Mouse (Mus musculus): ENCODE data around the gene Kif22.
A peak's percentile ranks its signal among the peaks of the same experiment; 100 is the strongest.

Kif22 gene

GRCm38 (mm10) chr7:127031244-127031643 lies 11.0 kb downstream of the Kif22 start:
- DNase-seq (ENCODE audit: low spot score in 2 of 2) = peak in 1 of 2 experiments; percentile 22

- DNase-seq (ENCODE audit: low spot score in 2 of 2) = no peak
These were observed 12.1 kb downstream of the Kif22 start for GRCm38 (mm10) chr7:127030172-127030571.

GRCm38 (mm10) chr7:127027885-127028284 lies 14.4 kb downstream of the Kif22 start:
- DNase-seq (ENCODE audit: low spot score in 2 of 2) = peak in 1 of 2 experiments; percentile 56

GRCm38 (mm10) chr7:127026984-127027726 lies 15.1 kb downstream of the Kif22 start, which contains the start of gene Maz:
Gene Maz (minus strand): TSS chr7:127027037.
- DNase-seq (ENCODE audit: low spot score in 2 of 2) = peak; percentile 100

GRCm38 (mm10) chr7:127026616-127026983 lies 15.7 kb downstream of the Kif22 start:
- DNase-seq (ENCODE audit: low spot score in 2 of 2) = no peak

GRCm38 (mm10) chr7:127026161-127026600 lies 16.1 kb downstream of the Kif22 start:
- DNase-seq (ENCODE audit: low spot score in 2 of 2) = peak; percentile 75 to 78

- DNase-seq (ENCODE audit: low spot score in 2 of 2) = peak; percentile 57 to 66
These were observed 16.6 kb downstream of the Kif22 start for GRCm38 (mm10) chr7:127025556-127026160.

- peak; percentile 87 to 91 for DNase-seq (ENCODE audit: low spot score in 2 of 2)
These were observed 17.3 kb downstream of the Kif22 start for GRCm38 (mm10) chr7:127024755-127025555.

GRCm38 (mm10) chr7:127023896-127024690 lies 18.2 kb downstream of the Kif22 start:
- DNase-seq (ENCODE audit: low spot score in 2 of 2) = peak in 1 of 2 experiments; percentile 51

GRCm38 (mm10) chr7:127023272-127023691 lies 19.0 kb downstream of the Kif22 start:
- peak in 1 of 2 experiments; percentile 56 for DNase-seq (ENCODE audit: low spot score in 2 of 2)

- no peak for DNase-seq (ENCODE audit: low spot score in 2 of 2)
These were observed 19.6 kb downstream of the Kif22 start for GRCm38 (mm10) chr7:127022528-127023271.

- peak in 1 of 2 experiments; percentile 56 for DNase-seq (ENCODE audit: low spot score in 2 of 2)
These were observed 20.4 kb downstream of the Kif22 start for GRCm38 (mm10) chr7:127021563-127022527.

- peak; percentile 86 to 90 for DNase-seq (ENCODE audit: low spot score in 2 of 2)
These were observed 21.2 kb downstream of the Kif22 start, which contains the start of the genes Gm42742 and Prrt2 for GRCm38 (mm10) chr7:127020901-127021562. Gene Gm42742 (minus strand): TSS chr7:127021097. Gene Prrt2 (minus strand): TSS chr7:127021211.

GRCm38 (mm10) chr7:127020491-127020890 lies 21.8 kb downstream of the Kif22 start:
- DNase-seq (ENCODE audit: low spot score in 2 of 2) = peak in 1 of 2 experiments; percentile 49

GRCm38 (mm10) chr7:127020031-127020430 lies 22.2 kb downstream of the Kif22 start:
- peak in 1 of 2 experiments; percentile 51 for DNase-seq (ENCODE audit: low spot score in 2 of 2)

GRCm38 (mm10) chr7:127019306-127019960 lies 22.8 kb downstream of the Kif22 start:
- no peak for DNase-seq (ENCODE audit: low spot score in 2 of 2)

- DNase-seq (ENCODE audit: low spot score in 2 of 2) = peak in 1 of 2 experiments; percentile 34
These were observed 23.6 kb downstream of the Kif22 start for GRCm38 (mm10) chr7:127018416-127019305.

All from right cerebral cortex, postnatal 10 days (tissue).